Mouse (Mus musculus) liver, adult 2 months (tissue): Measurements from ENCODE around the gene Usp21. TPM values are rescaled to one million over a fixed set of nuclear protein-coding genes. Genes with fewer than 3 reads are reported as not detected.

Experiments used
- DNase-seq: peaks from one replicate; pipeline ENCODE4 v3.0.0-alpha.2; 2011; ENCODE audit warnings: low read depth, low spot score; ENCODE audit errors: extremely low read depth
- H3K27ac ChIP-seq: fragments of 200-500 bp; replicated peaks from 2 replicates; pipeline ENCODE4 v1.5.1; 2012; ENCODE audit warnings: low read depth, mild to moderate bottlenecking, control low read depth, inconsistent platforms, low read length; ENCODE audit not compliant: insufficient read depth
- H3K27me3 ChIP-seq: fragments of 200-500 bp; 2 replicates; pipeline ENCODE4 v1.6.1; 2012; ENCODE audit warnings: mild to moderate bottlenecking, moderate library complexity, low read length, inconsistent platforms; ENCODE audit not compliant: control insufficient read depth, insufficient read depth
- H3K36me3 ChIP-seq: fragments of 200-500 bp; 2 replicates; pipeline ENCODE4 v1.6.1; 2012; ENCODE audit warnings: low read length, inconsistent platforms; ENCODE audit not compliant: control insufficient read depth, insufficient read depth
- H3K4me1 ChIP-seq: fragments of 200-500 bp; 2 replicates; pipeline ENCODE4 v1.6.1; 2011; ENCODE audit warnings: low read length; ENCODE audit not compliant: control insufficient read depth, insufficient read depth
- H3K4me3 ChIP-seq: fragments of 200-500 bp; 2 replicates; pipeline ENCODE4 v1.5.1; 2011; ENCODE audit warnings: low read depth, mild to moderate bottlenecking, control low read depth, low read length, moderate library complexity; ENCODE audit not compliant: insufficient read depth
- H3K79me2 ChIP-seq: fragments of 200-500 bp; 2 replicates; pipeline ENCODE4 v1.6.1; 2012; ENCODE audit warnings: inconsistent platforms, mild to moderate bottlenecking, low read length, moderate library complexity; ENCODE audit not compliant: control insufficient read depth, insufficient read depth
- H3K9ac ChIP-seq: fragments of 200-500 bp; 2 replicates; pipeline ENCODE4 v1.6.1; 2012; ENCODE audit warnings: low read depth, mild to moderate bottlenecking, control low read depth, inconsistent platforms, low read length
- CTCF ChIP-seq: fragments of 200-500 bp; IDR thresholded peaks from 2 replicates; pipeline ENCODE4 v1.5.1; 2011; ENCODE audit warnings: low read depth, low read length, control low read depth
- POLR2A ChIP-seq: fragments of 200-500 bp; IDR thresholded peaks from 2 replicates; pipeline ENCODE4 v1.6.1; 2011; ENCODE audit warnings: low read length, control low read depth; ENCODE audit not compliant: insufficient read depth; ENCODE audit errors: extremely low read depth
- WGBS: fragments of 180-500 bp; shearing (Covaris S2); methylation state at CpG from one replicate; pipeline ENCODE4 v1.1.7; 2018; 5-methylcytosine and 5-hydroxymethylcytosine counted together
- polyA plus RNA-seq: library from polyadenylated mRNA; depleted of rRNA; stranded (reverse); fragments of >200 nt; gene quantifications from 2 replicates; pipeline ENCODE4 v1.2.3, GENCODE M21; 2012
- total RNA-seq: library from RNA; depleted of rRNA; stranded (reverse); fragments of >200 nt; gene quantifications from 2 replicates; pipeline ENCODE4 v1.2.3, GENCODE M21; 2014

Gene Usp21
- total and polyA plus RNA-seq, 2 experiments = 4.3 to 23.8 TPM

DNA sequence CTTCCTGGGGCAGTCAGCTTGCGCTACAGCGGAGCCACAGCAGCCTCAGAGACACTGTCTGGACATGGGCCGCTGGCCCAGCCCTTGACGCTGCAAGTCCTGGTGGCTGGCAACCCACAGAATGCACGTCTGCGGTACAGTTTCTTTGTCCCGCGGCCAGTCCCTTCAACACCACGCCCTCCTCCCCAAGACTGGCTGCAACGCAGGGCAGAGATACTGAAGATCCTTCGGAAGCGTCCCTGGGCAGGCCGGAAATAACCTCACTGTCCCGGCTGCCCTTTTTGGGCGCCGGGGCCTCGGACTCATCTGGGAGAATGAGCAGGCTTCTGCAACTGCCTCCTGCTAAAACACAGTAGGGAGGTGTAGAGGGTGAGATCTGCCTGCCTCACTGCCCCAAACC, 28.9 kb downstream of the Usp21 start:
- H3K9ac ChIP-seq = no peak overlapping the region
- TF ChIP-seq CTCF (no peak), POLR2A (no peak)

DNA sequence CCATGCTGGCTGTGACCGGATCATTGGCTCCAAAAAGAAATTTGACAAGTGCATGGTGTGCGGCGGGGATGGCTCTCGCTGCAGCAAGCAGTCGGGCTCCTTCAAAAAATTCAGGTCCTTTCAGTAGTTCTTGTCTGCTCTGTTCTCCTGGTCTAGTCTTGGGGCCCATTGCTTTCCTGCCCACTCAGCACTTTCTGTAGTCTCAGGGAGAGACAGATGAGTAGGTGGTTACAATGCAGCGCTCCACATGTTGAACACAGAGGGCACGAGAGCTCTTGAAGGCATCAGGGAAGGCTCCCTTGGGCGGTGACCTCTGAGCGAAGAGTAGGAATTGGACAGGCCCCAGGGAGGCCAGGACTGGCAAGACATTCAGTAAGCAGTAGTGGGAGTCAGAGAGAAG, 30.0 kb downstream of the Usp21 start:
- Histone ChIP-seq H3K27me3 (no peaks in the 10 kb centered on the region), H3K9ac (no peak overlapping the region), H3K36me3 (no peaks in the 10 kb centered on the region), H3K4me3 (no peak overlapping the region), H3K79me2 (no peaks in the 10 kb centered on the region), H3K27ac (no peak overlapping the region), H3K4me1 (peaks cover 13% of the 10 kb centered on the region; the same call in 1 of the 2 replicates)
- TF ChIP-seq POLR2A (no peak), CTCF (no peak)
- WGBS = 83% methylated on average over 9 of the region's 9 CpGs
- DNase-seq = no peak

More for the DNA sequence above, 28.9 kb downstream of the Usp21 start:
- Histone ChIP-seq H3K4me1 (peaks cover 13% of the 10 kb centered on the region; the same call in 1 of the 2 replicates), H3K27me3 (no peaks in the 10 kb centered on the region), H3K27ac (no peak overlapping the region), H3K79me2 (no peaks in the 10 kb centered on the region), H3K36me3 (no peaks in the 10 kb centered on the region), H3K4me3 (no peak overlapping the region)
- DNase-seq = no peak
- 83% methylated on average over 17 of the region's 17 CpGs for WGBS

DNA sequence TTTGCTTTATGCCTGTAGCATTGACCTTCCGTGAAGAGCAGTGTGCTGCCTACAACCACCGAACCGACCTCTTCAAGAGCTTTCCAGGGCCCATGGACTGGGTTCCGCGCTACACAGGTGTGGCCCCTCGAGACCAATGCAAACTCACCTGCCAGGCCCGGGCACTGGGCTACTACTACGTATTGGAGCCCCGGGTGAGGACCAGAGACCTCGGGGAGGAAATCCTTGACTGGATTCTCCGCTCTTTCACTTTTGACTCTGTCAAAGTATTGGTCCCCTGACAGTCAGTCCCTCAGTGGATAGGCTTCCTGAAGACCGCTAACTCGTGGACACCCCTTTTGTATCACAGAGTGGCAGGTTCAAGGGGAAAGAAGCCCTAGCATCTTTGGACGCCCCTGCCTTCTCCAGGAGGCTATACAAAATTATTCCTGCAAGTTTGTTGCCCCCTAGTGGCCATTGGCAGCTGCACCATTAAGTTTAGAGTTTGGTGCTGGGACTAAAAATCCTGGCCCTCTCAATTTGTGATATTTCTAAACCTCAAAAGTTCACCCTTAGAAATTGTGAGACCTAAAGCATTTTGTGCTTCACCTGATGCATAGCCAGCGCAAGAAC, 30.7 kb downstream of the Usp21 start:
- TF ChIP-seq POLR2A (no peak), CTCF (peak; percentile 35)
- no peaks in the 10 kb centered on the region for H3K36me3 ChIP-seq
- peak; percentile 53 for DNase-seq
- H3K79me2 ChIP-seq = no peaks in the 10 kb centered on the region
- no peak overlapping the region for H3K9ac ChIP-seq
- H3K27ac ChIP-seq = no peak overlapping the region
- H3K4me1 ChIP-seq = peaks cover 13% of the 10 kb centered on the region; the same call in 1 of the 2 replicates
- H3K4me3 ChIP-seq = no peak overlapping the region
- 51% methylated on average over 15 of the region's 15 CpGs for WGBS
- no peaks in the 10 kb centered on the region for H3K27me3 ChIP-seq

DNA sequence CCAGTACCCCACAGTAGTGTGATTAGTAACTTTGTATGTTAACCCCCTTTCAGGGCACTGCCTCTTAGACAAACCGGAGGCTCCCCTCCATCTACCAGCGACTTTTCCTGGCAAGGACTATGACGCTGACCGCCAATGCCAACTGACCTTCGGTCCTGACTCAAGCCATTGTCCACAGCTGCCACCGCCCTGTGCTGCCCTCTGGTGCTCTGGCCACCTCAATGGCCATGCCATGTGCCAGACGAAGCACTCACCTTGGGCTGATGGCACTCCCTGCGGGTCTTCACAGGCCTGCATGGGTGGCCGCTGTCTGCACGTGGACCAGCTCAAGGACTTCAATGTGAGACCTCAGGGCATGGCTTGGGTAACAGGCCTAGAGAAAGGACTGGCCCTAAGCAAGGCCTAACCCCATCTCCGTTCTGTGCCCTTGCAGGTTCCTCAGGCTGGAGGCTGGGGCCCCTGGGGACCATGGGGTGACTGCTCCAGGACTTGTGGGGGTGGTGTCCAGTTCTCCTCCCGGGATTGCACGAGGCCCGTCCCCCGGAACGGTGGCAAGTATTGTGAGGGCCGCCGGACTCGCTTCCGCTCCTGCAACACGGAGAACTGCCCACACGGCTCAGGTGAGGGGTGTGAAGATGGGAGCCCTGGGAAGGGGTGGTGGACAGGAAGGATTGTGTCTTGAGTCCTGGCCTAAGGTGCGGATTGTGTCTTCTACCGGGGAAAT, 31.5 kb downstream of the Usp21 start:
- WGBS = 65% methylated on average over 24 of the region's 24 CpGs
- Histone ChIP-seq H3K9ac (no peak overlapping the region), H3K4me3 (no peak overlapping the region), H3K4me1 (peaks cover 13% of the 10 kb centered on the region; the same call in 1 of the 2 replicates), H3K27me3 (no peaks in the 10 kb centered on the region), H3K79me2 (no peaks in the 10 kb centered on the region), H3K27ac (no peak overlapping the region), H3K36me3 (no peaks in the 10 kb centered on the region)
- TF ChIP-seq POLR2A (no peak), CTCF (peak; percentile 90)
- peak; percentile 76 for DNase-seq

DNA sequence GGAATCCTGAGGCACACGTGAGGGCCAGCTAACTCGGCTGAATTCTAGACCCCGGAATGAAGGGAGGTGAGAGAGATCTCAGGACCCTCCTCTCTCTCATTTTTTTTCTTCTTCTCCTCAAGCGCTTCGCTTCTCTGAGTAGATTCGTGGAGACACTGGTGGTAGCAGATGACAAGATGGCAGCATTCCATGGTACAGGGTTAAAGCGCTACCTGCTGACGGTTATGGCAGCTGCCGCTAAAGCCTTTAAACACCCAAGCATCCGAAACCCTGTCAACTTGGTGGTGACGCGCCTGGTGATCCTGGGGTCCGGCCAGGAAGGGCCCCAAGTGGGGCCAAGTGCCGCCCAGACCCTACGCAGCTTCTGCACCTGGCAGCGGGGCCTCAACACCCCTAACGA, 35.4 kb downstream of the Usp21 start:
- no peak overlapping the region for H3K27ac ChIP-seq
- whole genome bisulfite sequencing = 87% methylated on average over 17 of the region's 17 CpGs
- peaks cover 9% of the 10 kb centered on the region for H3K4me1 ChIP-seq
- no peak overlapping the region for H3K9ac ChIP-seq
- no peaks in the 10 kb centered on the region for H3K27me3 ChIP-seq
- no peaks in the 10 kb centered on the region for H3K36me3 ChIP-seq
- no peak for DNase-seq
- H3K79me2 ChIP-seq = no peaks in the 10 kb centered on the region
- H3K4me3 ChIP-seq = no peak overlapping the region
- TF ChIP-seq CTCF (no peak), POLR2A (no peak)
